Mouse (Mus musculus) megakaryocyte, embryonic 14.5 days (primary cell): ENCODE data around the gene Med13. TPM values are rescaled to one million over a fixed set of nuclear protein-coding genes. Genes with fewer than 3 reads are reported as not detected.

Source experiments
- H3K27me3 ChIP-seq: replicated peaks from 2 replicates; pipeline ENCODE3; 2012; ENCODE audit warnings: inconsistent platforms
- H3K36me3 ChIP-seq: replicated peaks from 2 replicates; pipeline ENCODE3; 2012; ENCODE audit warnings: low read length, inconsistent platforms, mixed read lengths
- H3K4me1 ChIP-seq: 2 replicates; pipeline ENCODE4 v1.6.1; 2012; ENCODE audit warnings: inconsistent platforms
- H3K4me3 ChIP-seq: replicated peaks from 2 replicates; pipeline ENCODE3; 2012; ENCODE audit warnings: moderate library complexity, mild to moderate bottlenecking, inconsistent platforms
- H3K9me3 ChIP-seq: 2 replicates; pipeline ENCODE4 v1.6.1; 2012; ENCODE audit warnings: inconsistent platforms
- FLI1 ChIP-seq: IDR thresholded peaks from 2 replicates; pipeline ENCODE4 v1.6.1; 2012; ENCODE audit warnings: low read length, inconsistent platforms, mixed read lengths
- GATA1 ChIP-seq: IDR thresholded peaks from 3 replicates; pipeline ENCODE4 v1.6.1; 2012; ENCODE audit warnings: mixed read lengths, low read length, inconsistent platforms, borderline replicate concordance
- polyA plus RNA-seq: library from polyadenylated mRNA; stranded (reverse); fragments of >175 nt; gene quantifications from 2 replicates; pipeline ENCODE4 v1.2.3, GENCODE M21; 2012; ENCODE audit warnings: low replicate concordance; ENCODE audit not compliant: insufficient read depth

Med13 gene
- polyA plus RNA-seq, 1 experiment: 0.46 TPM

GRCm38 (mm10) chr11:86390308-86390707 lies 32.9 kb upstream of the Med13 start:
- Histone ChIP-seq H3K4me1 (peaks cover 23% of the 10 kb centered on the region), H3K27me3 (peaks cover 7% of the 10 kb centered on the region), H3K4me3 (no peak overlapping the region), H3K9me3 (no peaks in the 10 kb centered on the region), H3K36me3 (no peaks in the 10 kb centered on the region)
- TF ChIP-seq FLI1 (no peak), GATA1 (no peak)

- no peak for TF ChIP-seq FLI1
- no peak for TF ChIP-seq GATA1
- peaks cover 7% of the 10 kb centered on the region for H3K27me3 ChIP-seq
- peaks cover 22% of the 10 kb centered on the region for H3K4me1 ChIP-seq
Measured at GRCm38 (mm10) chr11:86389506-86389905, 32.1 kb upstream of the Med13 start.

GRCm38 (mm10) chr11:86388821-86389480 lies 31.5 kb upstream of the Med13 start:
- no peaks in the 10 kb centered on the region for H3K36me3 ChIP-seq
- H3K4me1 ChIP-seq: peaks cover 22% of the 10 kb centered on the region
- H3K9me3 ChIP-seq: no peaks in the 10 kb centered on the region

More at GRCm38 (mm10) chr11:86389506-86389905, 32.1 kb upstream of the Med13 start:
- Histone ChIP-seq H3K36me3 (no peaks in the 10 kb centered on the region), H3K9me3 (no peaks in the 10 kb centered on the region), H3K4me3 (peak overlapping the region; percentile 20)

GRCm38 (mm10) chr11:86387121-86387893 lies 29.9 kb upstream of the Med13 start:
- TF ChIP-seq GATA1 (no peak), FLI1 (no peak)
- H3K4me1 ChIP-seq: peaks cover 22% of the 10 kb centered on the region

More at GRCm38 (mm10) chr11:86388821-86389480, 31.5 kb upstream of the Med13 start:
- Histone ChIP-seq H3K27me3 (peaks cover 7% of the 10 kb centered on the region), H3K4me3 (peak overlapping the region; percentile 20)
- TF ChIP-seq FLI1 (no peak), GATA1 (no peak)

GRCm38 (mm10) chr11:86386576-86386975 lies 29.2 kb upstream of the Med13 start:
- no peak overlapping the region for H3K4me3 ChIP-seq
- H3K27me3 ChIP-seq: peaks cover 19% of the 10 kb centered on the region
- peaks cover 18% of the 10 kb centered on the region for H3K4me1 ChIP-seq
- H3K9me3 ChIP-seq: no peaks in the 10 kb centered on the region
- TF ChIP-seq FLI1 (no peak), GATA1 (no peak)
- H3K36me3 ChIP-seq: no peaks in the 10 kb centered on the region

More at GRCm38 (mm10) chr11:86387121-86387893, 29.9 kb upstream of the Med13 start:
- Histone ChIP-seq H3K4me3 (no peak overlapping the region), H3K36me3 (no peaks in the 10 kb centered on the region), H3K27me3 (peaks cover 12% of the 10 kb centered on the region), H3K9me3 (no peaks in the 10 kb centered on the region)

- H3K27me3 ChIP-seq: peaks cover 22% of the 10 kb centered on the region
- H3K36me3 ChIP-seq: no peaks in the 10 kb centered on the region
- no peak overlapping the region for H3K4me3 ChIP-seq
- H3K4me1 ChIP-seq: peaks cover 22% of the 10 kb centered on the region
- no peaks in the 10 kb centered on the region for H3K9me3 ChIP-seq
- TF ChIP-seq GATA1 (no peak), FLI1 (no peak)
Measured at GRCm38 (mm10) chr11:86385710-86386282, 28.4 kb upstream of the Med13 start.

- peaks cover 27% of the 10 kb centered on the region for H3K27me3 ChIP-seq
- no peak for TF ChIP-seq FLI1
- no peak for TF ChIP-seq GATA1
- H3K4me3 ChIP-seq: no peak overlapping the region
- no peaks in the 10 kb centered on the region for H3K9me3 ChIP-seq
- no peaks in the 10 kb centered on the region for H3K36me3 ChIP-seq
- peaks cover 21% of the 10 kb centered on the region for H3K4me1 ChIP-seq
Measured at GRCm38 (mm10) chr11:86384141-86384540, 26.7 kb upstream of the Med13 start.

- Histone ChIP-seq H3K4me1 (peaks cover 16% of the 10 kb centered on the region), H3K36me3 (no peaks in the 10 kb centered on the region), H3K27me3 (peaks cover 29% of the 10 kb centered on the region), H3K4me3 (no peak overlapping the region), H3K9me3 (no peaks in the 10 kb centered on the region)
- no peak for TF ChIP-seq GATA1
- TF ChIP-seq FLI1: no peak
Measured at GRCm38 (mm10) chr11:86382520-86383157, 25.2 kb upstream of the Med13 start.

- no peaks in the 10 kb centered on the region for H3K9me3 ChIP-seq
- peaks cover 16% of the 10 kb centered on the region for H3K4me1 ChIP-seq
- H3K4me3 ChIP-seq: no peak overlapping the region
- TF ChIP-seq GATA1 (no peak), FLI1 (no peak)
- no peaks in the 10 kb centered on the region for H3K36me3 ChIP-seq
- peaks cover 31% of the 10 kb centered on the region for H3K27me3 ChIP-seq
Measured at GRCm38 (mm10) chr11:86381478-86382091, 24.2 kb upstream of the Med13 start.
